Mouse (Mus musculus): ENCODE data around the gene Hdhd3. TPM values are rescaled to one million over a fixed set of nuclear protein-coding genes. Genes with fewer than 3 reads are reported as not detected.

The Hdhd3 gene
- polyA plus RNA-seq, 1 experiment from 2014 or later: 15.5 TPM

DNA sequence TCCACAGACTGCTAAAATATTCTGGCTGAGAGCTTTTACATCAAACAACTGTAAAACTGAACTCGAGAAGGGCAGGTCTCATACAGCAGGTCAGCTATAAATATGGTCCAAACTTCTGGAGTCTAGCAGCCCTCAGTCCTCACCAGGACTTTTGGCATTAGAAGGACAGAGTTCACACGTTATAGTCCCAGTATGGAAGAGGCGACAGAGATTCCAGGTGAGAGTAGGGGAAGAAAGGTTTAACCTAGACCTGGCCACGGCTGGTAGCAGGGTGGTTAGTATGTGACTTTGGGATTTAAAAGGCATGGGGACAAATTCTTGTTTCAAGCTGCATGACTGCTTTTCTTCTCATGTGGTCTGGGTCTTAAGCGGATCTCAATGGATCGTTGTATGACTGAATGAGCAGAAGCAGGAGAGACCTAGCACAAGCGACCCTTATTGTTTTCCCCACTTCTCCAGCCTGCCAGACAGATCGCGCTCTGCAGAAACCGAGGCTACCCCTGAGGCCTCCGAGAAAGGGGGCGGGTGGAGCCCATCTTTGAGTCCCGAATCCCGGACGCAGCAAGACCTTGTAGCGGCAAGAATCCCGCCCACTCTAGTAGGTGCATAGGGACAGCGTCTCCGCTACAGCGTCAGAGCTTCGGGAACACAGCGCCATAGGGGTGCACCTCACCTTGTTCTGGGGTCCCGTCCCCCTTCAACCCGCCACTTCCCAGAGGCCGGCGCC lies 16.0 kb upstream of the Hdhd3 start:
- peaks cover 38% of the 10 kb centered on the region for H3K4me1 ChIP-seq (replicated peaks)
- H3K9me3 ChIP-seq: no peaks in the 10 kb centered on the region
- no peaks in the 10 kb centered on the region for H3K27me3 ChIP-seq
- H3K4me3 ChIP-seq: peak overlapping the region; percentile 78
- WGBS: 2% methylated on average over 26 of the region's 26 CpGs
- peak; percentile 79 for ATAC-seq (ENCODE audit: low FRiP score)
- H3K9ac ChIP-seq: peak overlapping the region; percentile 87
- H3K4me2 ChIP-seq: peak overlapping the region; percentile 64
- no peaks in the 10 kb centered on the region for H3K36me3 ChIP-seq
- peak overlapping the region; percentile 86 for H3K27ac ChIP-seq

DNA sequence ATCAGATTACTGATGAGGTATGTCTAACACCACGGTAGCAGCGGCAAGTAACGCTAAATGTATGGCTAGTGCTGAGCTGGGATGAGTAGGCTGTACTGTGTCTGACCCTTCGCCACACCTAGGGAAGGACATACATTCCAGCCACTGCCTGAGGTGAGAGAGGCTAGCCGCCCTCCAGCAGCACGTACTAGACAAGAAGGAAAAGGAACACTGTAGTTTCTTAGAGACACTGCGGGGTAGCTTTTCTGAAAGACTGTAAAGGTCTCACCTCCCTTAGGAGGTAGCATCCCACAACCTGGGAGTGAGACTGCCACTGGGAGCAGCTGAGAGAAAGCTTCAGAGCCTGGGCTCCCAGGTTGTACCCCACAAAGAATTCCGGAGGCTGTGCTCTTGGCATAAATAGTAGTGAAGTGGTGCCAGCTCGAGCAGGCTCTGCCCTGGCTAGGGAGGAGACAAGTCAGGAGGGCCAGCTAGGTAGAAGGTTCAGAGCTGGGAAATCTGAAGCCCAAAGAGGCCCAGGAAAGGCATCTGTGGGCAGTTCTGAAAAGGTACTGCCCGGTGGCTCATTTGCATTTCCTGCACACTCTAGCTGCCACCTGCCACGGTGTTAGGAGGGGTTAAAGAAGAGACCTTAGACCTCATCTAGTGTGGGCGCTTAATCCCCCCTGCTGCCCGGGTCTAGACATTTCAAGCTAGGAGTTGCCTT lies 15.3 kb upstream of the Hdhd3 start:
- WGBS: 57% methylated on average over 13 of the region's 13 CpGs

DNA sequence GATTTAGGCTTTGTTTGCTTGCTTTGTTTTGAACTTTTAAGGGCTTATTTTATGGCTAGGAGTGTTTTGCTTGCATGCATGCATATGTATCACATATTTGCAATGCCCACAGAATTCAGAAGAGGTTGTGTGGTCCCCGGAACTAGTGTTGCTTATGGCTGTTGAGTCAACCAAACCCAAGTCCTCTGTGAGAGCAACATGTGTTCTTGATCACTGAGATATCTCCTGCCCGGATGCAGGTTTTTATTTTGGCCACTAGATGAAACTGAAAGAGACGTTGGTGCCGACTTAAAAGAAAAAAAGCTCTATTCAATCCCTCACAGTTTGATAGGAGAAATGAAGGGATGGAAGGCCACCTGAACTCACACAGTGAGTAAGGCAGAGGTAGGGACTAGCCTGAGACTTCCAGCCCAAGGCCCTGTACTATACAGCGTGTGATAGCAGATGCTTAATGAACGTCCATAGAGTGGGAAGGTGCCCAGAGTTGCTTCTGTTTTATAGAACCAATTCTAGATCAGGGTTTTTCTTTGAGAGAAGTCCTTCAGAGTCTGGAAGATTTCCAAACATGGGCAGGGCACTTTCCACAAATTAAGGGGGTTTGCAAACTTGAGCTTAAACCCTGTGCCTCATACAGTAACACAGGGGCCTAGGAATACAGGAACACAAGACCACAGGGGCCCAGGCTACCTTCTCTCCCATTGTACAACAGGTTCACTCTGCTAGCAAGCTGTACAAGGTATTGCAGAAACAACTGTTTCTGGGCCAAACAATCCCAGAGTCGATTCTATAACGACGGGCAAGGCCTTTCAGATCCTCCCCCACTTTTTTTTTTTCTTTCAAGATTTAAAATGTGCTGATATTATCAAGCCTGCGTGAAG lies 14.5 kb upstream of the Hdhd3 start:
- Histone ChIP-seq H3K4me1 (replicated peaks) (peaks cover 31% of the 10 kb centered on the region), H3K9ac (no peak overlapping the region), H3K27ac (no peak overlapping the region), H3K4me2 (no peak overlapping the region), H3K4me3 (no peak overlapping the region; the same call in 1 of the 2 replicates), H3K9me3 (no peaks in the 10 kb centered on the region), H3K36me3 (peaks cover 13% of the 10 kb centered on the region), H3K27me3 (no peaks in the 10 kb centered on the region)
- 87% methylated on average over 10 of the region's 10 CpGs for WGBS
- no peak for ATAC-seq (ENCODE audit: low FRiP score)

More for the DNA sequence above, 15.3 kb upstream of the Hdhd3 start:
- H3K27me3 ChIP-seq: no peaks in the 10 kb centered on the region
- peak overlapping the region; percentile 87 for H3K9ac ChIP-seq
- peak overlapping the region; percentile 78 for H3K4me3 ChIP-seq
- H3K27ac ChIP-seq: peak overlapping the region; percentile 86; the same call in 1 of the 2 replicates
- H3K4me1 ChIP-seq (replicated peaks): peaks cover 31% of the 10 kb centered on the region
- no peaks in the 10 kb centered on the region for H3K9me3 ChIP-seq
- no peak; the same call in 1 of the 2 replicates for ATAC-seq (ENCODE audit: low FRiP score)
- H3K36me3 ChIP-seq: peaks cover 5% of the 10 kb centered on the region
- H3K4me2 ChIP-seq: peak overlapping the region; percentile 64

DNA sequence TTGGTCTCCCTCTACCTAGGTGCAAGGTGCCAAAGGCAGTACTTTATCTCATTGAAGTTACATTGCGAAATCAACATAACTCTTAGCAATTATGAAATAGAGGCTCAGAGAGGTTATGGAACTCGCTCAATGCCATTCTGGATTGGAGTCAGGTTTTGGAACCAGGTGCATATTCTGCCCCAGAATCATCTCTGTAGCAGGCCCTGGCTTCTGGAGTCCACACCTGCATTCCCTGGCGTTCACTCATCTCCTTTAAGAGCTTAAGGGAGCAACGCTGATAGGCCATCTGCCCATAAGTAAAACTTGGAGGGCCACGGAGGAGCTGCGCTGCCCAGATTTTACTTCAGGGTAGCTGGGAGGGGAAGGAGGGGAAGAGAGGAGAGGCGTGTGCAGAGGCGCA lies 13.8 kb upstream of the Hdhd3 start:
- no peak for ATAC-seq (ENCODE audit: low FRiP score)
- Histone ChIP-seq H3K9ac (peak overlapping the region; percentile 39; the same call in 1 of the 2 replicates), H3K27ac (no peak overlapping the region), H3K9me3 (no peaks in the 10 kb centered on the region), H3K27me3 (no peaks in the 10 kb centered on the region), H3K4me3 (no peak overlapping the region), H3K4me1 (replicated peaks) (peaks cover 31% of the 10 kb centered on the region), H3K36me3 (peaks cover 20% of the 10 kb centered on the region), H3K4me2 (no peak overlapping the region)
- 94% methylated on average over 8 of the region's 8 CpGs for WGBS

GRCm38 (mm10) chr4:62516579-62516978 lies 13.3 kb upstream of the Hdhd3 start:
- Histone ChIP-seq H3K9me3 (no peaks in the 10 kb centered on the region), H3K9ac (peak overlapping the region; percentile 39; the same call in 1 of the 2 replicates)

GRCm38 (mm10) chr4:62516079-62516478 lies 12.8 kb upstream of the Hdhd3 start:
- Histone ChIP-seq H3K4me2 (no peak overlapping the region), H3K9me3 (no peaks in the 10 kb centered on the region), H3K4me3 (no peak overlapping the region), H3K36me3 (peaks cover 30% of the 10 kb centered on the region), H3K27ac (no peak overlapping the region), H3K9ac (peak overlapping the region; percentile 39), H3K27me3 (no peaks in the 10 kb centered on the region), H3K4me1 (replicated peaks) (peaks cover 31% of the 10 kb centered on the region)
- 34% methylated on average over 2 of the region's 2 CpGs for WGBS
- ATAC-seq (ENCODE audit: low FRiP score): no peak

More at GRCm38 (mm10) chr4:62516579-62516978, 13.3 kb upstream of the Hdhd3 start:
- H3K4me3 ChIP-seq: no peak overlapping the region
- H3K4me2 ChIP-seq: no peak overlapping the region
- 91% methylated on average over 1 of the region's 1 CpGs for WGBS
- H3K4me1 ChIP-seq (replicated peaks): peaks cover 31% of the 10 kb centered on the region
- ATAC-seq (ENCODE audit: low FRiP score): no peak
- H3K36me3 ChIP-seq: peaks cover 25% of the 10 kb centered on the region
- no peaks in the 10 kb centered on the region for H3K27me3 ChIP-seq
- peak overlapping the region; percentile 62 for H3K27ac ChIP-seq

GRCm38 (mm10) chr4:62515490-62515889 lies 12.2 kb upstream of the Hdhd3 start:
- no peaks in the 10 kb centered on the region for H3K9me3 ChIP-seq
- no peak overlapping the region for H3K4me2 ChIP-seq
- H3K9ac ChIP-seq: peak overlapping the region; percentile 39; the same call in 1 of the 2 replicates
- H3K36me3 ChIP-seq: peaks cover 36% of the 10 kb centered on the region
- H3K4me3 ChIP-seq: no peak overlapping the region
- H3K4me1 ChIP-seq (replicated peaks): peaks cover 29% of the 10 kb centered on the region
- H3K27ac ChIP-seq: no peak overlapping the region
- no peaks in the 10 kb centered on the region for H3K27me3 ChIP-seq
- no peak for ATAC-seq (ENCODE audit: low FRiP score)
- 85% methylated on average over 3 of the region's 3 CpGs for WGBS

GRCm38 (mm10) chr4:62514995-62515394 lies 11.7 kb upstream of the Hdhd3 start:
- 86% methylated on average over 7 of the region's 7 CpGs for WGBS
- Histone ChIP-seq H3K9me3 (no peaks in the 10 kb centered on the region), H3K36me3 (peaks cover 41% of the 10 kb centered on the region), H3K27ac (no peak overlapping the region), H3K4me3 (no peak overlapping the region), H3K9ac (no peak overlapping the region), H3K27me3 (no peaks in the 10 kb centered on the region), H3K4me2 (no peak overlapping the region), H3K4me1 (replicated peaks) (peaks cover 28% of the 10 kb centered on the region)
- no peak for ATAC-seq (ENCODE audit: low FRiP score)

- Histone ChIP-seq H3K27ac (no peak overlapping the region), H3K9me3 (no peaks in the 10 kb centered on the region), H3K4me2 (no peak overlapping the region), H3K4me3 (no peak overlapping the region), H3K4me1 (replicated peaks) (peaks cover 25% of the 10 kb centered on the region), H3K27me3 (no peaks in the 10 kb centered on the region), H3K36me3 (peaks cover 50% of the 10 kb centered on the region), H3K9ac (0 out of 2 replicates have a peak overlapping the region, but pooled peaks have one; percentile 2)
- no peak for ATAC-seq (ENCODE audit: low FRiP score)
- whole genome bisulfite sequencing: 46% methylated on average over 11 of the region's 11 CpGs
Measured at GRCm38 (mm10) chr4:62513998-62514506, 10.8 kb upstream of the Hdhd3 start.

GRCm38 (mm10) chr4:62509946-62510345 lies 6.7 kb upstream of the Hdhd3 start:
- H3K9me3 ChIP-seq: no peaks in the 10 kb centered on the region
- H3K36me3 ChIP-seq: peaks cover 67% of the 10 kb centered on the region
- WGBS: 92% methylated on average over 11 of the region's 11 CpGs
- H3K27ac ChIP-seq: no peak overlapping the region
- no peaks in the 10 kb centered on the region for H3K4me1 ChIP-seq (replicated peaks)
- no peaks in the 10 kb centered on the region for H3K27me3 ChIP-seq
- ATAC-seq (ENCODE audit: low FRiP score): no peak
- no peak overlapping the region for H3K4me2 ChIP-seq
- H3K9ac ChIP-seq: no peak overlapping the region
- H3K4me3 ChIP-seq: no peak overlapping the region

DNA sequence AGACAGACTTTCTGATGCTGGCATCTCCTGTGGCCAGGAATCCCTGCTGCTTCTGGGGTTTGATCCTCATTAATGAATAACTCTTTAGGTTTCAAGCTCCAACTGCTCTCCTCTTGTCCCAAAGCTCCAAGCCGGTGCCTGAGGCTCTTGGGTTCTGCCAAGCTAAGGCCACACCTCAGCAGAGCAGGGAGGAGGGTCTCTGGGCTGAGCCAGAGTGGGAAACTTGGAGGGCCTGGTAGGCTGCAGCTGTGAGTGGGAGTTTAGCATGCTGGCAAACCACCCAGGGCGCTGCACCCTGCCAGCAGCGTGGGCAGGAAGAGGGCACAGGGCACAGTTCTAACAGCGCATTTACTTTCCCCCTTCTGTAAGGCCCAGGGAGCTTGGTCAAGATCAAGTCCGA lies 5.6 kb upstream of the Hdhd3 start:
- Histone ChIP-seq H3K4me1 (replicated peaks) (no peaks in the 10 kb centered on the region), H3K27me3 (no peaks in the 10 kb centered on the region), H3K4me3 (no peak overlapping the region), H3K27ac (no peak overlapping the region), H3K9ac (no peak overlapping the region), H3K4me2 (no peak overlapping the region), H3K9me3 (no peaks in the 10 kb centered on the region), H3K36me3 (peaks cover 64% of the 10 kb centered on the region)
- no peak for ATAC-seq (ENCODE audit: low FRiP score)
- WGBS: 90% methylated on average over 5 of the region's 5 CpGs

- peaks cover 44% of the 10 kb centered on the region for H3K36me3 ChIP-seq
- no peaks in the 10 kb centered on the region for H3K9me3 ChIP-seq
- H3K4me2 ChIP-seq: no peak overlapping the region
- H3K4me1 ChIP-seq (replicated peaks): peaks cover 4% of the 10 kb centered on the region; the same call in 1 of the 2 replicates
- no peak for ATAC-seq (ENCODE audit: low FRiP score)
- no peak overlapping the region for H3K4me3 ChIP-seq
- H3K9ac ChIP-seq: no peak overlapping the region
- WGBS: 70% methylated on average over 2 of the region's 2 CpGs
- H3K27me3 ChIP-seq: no peaks in the 10 kb centered on the region
- no peak overlapping the region for H3K27ac ChIP-seq
Measured at GRCm38 (mm10) chr4:62506798-62507197, 3.5 kb upstream of the Hdhd3 start.

Data from hindbrain, embryonic 13.5 days (tissue).